Mouse (Mus musculus) left cerebral cortex, postnatal 25 days (tissue): Measurements from ENCODE around the gene Atp11c. TPM values are rescaled to one million over a fixed set of nuclear protein-coding genes. Genes with fewer than 3 reads are reported as not detected.
A peak's percentile ranks its signal among the peaks of the same experiment; 100 is the strongest.

Experiments used
- DNase-seq, 2 experiments: peaks; one replicate each; pipeline ENCODE4 v3.0.0; 2022; ENCODE audit warnings: low spot score in 2 of 2, mixed read lengths in 1 of 2
- intact Hi-C: fragments of 180-260 bp; cut with DNase I; formaldehyde crosslinking; loops from one replicate; pipeline ENCODE4 v1.15.1; 2025
- total RNA-seq, 2 experiments: library from RNA; stranded (reverse); gene quantifications; 2 replicates each; pipeline ENCODE4 v1.2.3; 2021

Atp11c gene
- 1 to 10 TPM; 7.7 to 8.8 TPM for total RNA-seq

DNA sequence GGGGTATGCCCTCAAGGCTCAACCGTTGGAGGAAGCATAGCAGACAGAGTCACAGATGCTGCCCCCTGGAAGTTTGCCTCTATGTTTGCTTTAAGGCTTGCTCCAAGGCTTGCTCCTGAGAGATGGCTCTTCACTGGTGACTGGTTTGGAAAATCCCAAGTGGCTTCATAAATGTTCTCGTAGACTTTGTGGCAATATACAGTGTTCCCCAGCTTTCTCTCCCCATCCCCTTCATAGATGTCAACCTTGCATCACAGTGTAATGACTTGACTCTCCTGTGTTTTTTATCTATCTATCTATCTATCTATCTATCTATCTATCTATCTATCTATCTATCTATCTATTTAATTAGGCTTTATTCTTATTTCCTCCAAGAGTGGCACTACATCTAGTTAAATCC lies at the start of gene Atp11c:
Gene Atp11c, minus strand, starts transcription at position 101 of the 400 bp plus-strand sequence.
- no peak for DNase-seq
- intact Hi-C loops = no loop called here

GRCm38 (mm10) chrX:60609202-60609601 lies 16.7 kb upstream of the Atp11c start:
- DNase-seq = peak; percentile 4 to 30
- intact Hi-C loops = loop anchor here (5.0 kb wide), 1 partner anchor 122 kb away; no protein-coding TSS in a partner anchor

GRCm38 (mm10) chrX:60570539-60570938 lies 22.0 kb downstream of the Atp11c start:
- DNase-seq = no peak
- intact Hi-C loops = no loop called here

- intact Hi-C loops = no loop called here
- DNase-seq = no peak
Measured at GRCm38 (mm10) chrX:60569047-60569446, 23.5 kb downstream of the Atp11c start.

GRCm38 (mm10) chrX:60555242-60555641 lies 37.3 kb downstream of the Atp11c start:
- intact Hi-C loops = no loop called here
- no peak for DNase-seq

GRCm38 (mm10) chrX:60547444-60548304 lies 44.8 kb downstream of the Atp11c start:
- intact Hi-C loops = loop anchor here (10.0 kb wide), 1 partner anchor 347 kb away; the partner anchor contains the start of gene Sox3
- DNase-seq = peak; percentile 13 to 23

DNA sequence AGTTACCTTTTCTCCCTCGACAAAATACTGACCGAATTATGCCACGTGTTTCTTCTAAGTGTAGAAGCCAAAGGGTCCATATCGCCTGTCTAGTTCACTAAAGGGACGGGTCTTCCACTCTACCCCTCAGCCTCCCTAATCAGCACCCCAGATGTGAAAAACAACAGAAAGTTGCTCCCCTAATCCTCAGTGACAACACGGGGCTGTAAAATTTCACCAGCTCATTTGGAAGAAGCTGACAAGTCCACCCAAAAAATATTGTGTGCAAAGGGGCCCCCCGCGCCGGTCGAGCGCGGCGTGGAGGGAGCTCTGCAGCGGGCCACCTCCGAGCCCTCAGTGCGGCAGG lies 45.4 kb downstream of the Atp11c start:
- intact Hi-C loops = loop anchor here (10.0 kb wide), 1 partner anchor 348 kb away; the partner anchor contains the start of gene Sox3
- DNase-seq = no peak

- intact Hi-C loops = loop anchor here (10.0 kb wide), 1 partner anchor 349 kb away; the partner anchor contains the start of gene Sox3
Measured at GRCm38 (mm10) chrX:60545906-60546305, 46.6 kb downstream of the Atp11c start.

GRCm38 (mm10) chrX:60545444-60545843 lies 47.1 kb downstream of the Atp11c start:
- no peak for DNase-seq
- intact Hi-C loops = loop anchor here (10.0 kb wide), 1 partner anchor 349 kb away; the partner anchor contains the start of gene Sox3

More at GRCm38 (mm10) chrX:60545906-60546305, 46.6 kb downstream of the Atp11c start:
- DNase-seq = no peak

GRCm38 (mm10) chrX:60544098-60544497 lies 48.4 kb downstream of the Atp11c start:
- no peak for DNase-seq
- intact Hi-C loops = loop anchor here (10.0 kb wide), 1 partner anchor 351 kb away; the partner anchor contains the start of gene Sox3

- intact Hi-C loops = loop anchor here (10.0 kb wide), 1 partner anchor 352 kb away; the partner anchor contains the start of gene Sox3
- DNase-seq = no peak
Measured at GRCm38 (mm10) chrX:60542901-60543300, 49.6 kb downstream of the Atp11c start.

DNA sequence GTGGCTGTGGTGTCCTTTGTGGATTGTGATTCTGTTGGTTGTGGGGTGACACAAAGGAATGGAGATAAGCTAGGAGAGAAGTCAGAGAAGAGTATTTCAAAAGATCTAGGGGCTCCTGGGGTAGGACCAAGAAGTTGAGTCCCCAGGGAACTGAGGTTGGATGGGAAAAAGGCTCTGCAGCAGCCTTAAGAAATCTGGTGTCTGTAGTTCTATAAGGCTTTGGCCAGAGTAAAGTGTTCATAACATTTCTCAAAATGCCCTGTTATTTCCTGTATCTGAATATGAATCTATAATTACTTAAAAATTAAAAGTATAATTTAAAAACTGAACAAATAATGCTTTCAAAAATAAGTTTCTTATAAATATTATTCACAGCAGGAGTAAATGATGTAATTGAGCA lies 53.3 kb downstream of the Atp11c start, which contains the start of gene Gm7073:
Gene Gm7073, minus strand, starts transcription at position 101 of the 400 bp plus-strand sequence.
- DNase-seq = no peak
- intact Hi-C loops = no loop called here

DNA sequence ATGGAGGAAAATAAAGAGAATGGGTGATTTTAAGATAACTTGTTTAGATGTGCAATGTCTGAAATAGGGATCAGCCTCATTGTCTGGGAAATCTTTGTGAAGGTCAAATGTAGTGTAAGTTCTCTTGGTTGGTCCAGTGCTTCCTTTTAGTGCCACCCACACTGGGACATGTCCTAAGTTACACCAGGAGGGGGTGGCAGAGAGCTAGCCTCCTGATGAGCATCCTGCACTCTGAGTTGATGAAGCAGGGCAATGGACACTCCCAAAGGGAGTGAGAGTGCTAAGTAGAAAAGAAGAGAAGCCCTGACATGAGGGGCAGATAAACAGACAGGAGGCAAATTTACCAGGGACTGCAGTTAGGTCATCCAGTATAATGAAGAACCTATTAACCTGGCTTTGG lies 88.5 kb downstream of the Atp11c start:
- intact Hi-C loops = no loop called here
- DNase-seq = peak in 1 of 2 experiments; percentile 15

GRCm38 (mm10) chrX:60497750-60498149 lies 94.7 kb downstream of the Atp11c start:
- DNase-seq = no peak
- intact Hi-C loops = no loop called here

- no peak for DNase-seq
- intact Hi-C loops = no loop called here
Measured at GRCm38 (mm10) chrX:60495308-60495707, 97.2 kb downstream of the Atp11c start.

DNA sequence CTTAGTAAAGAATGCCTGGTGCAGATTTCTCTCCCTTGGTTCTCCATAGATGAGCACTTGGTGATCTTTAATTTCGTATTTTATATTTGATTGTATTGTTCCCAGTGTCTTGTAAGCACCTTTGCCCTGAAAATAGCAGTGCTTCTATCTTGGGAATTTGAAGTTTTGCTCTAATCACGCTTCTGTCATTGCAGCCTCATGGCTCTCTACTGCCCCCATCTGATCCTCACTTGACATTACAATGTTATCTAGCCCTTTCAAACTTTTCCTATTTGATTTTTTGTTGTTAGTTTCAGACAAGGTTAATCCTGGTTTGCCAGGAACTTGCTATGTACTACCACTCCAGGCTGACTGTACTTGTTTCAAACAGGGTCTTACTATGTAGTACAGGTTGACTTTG lies 128.7 kb downstream of the Atp11c start:
- intact Hi-C loops = loop anchor here (10.0 kb wide), 2 partner anchors 449 to 1279 kb away; no protein-coding TSS in a partner anchor
- peak in 1 of 2 experiments; percentile 11 for DNase-seq

DNA sequence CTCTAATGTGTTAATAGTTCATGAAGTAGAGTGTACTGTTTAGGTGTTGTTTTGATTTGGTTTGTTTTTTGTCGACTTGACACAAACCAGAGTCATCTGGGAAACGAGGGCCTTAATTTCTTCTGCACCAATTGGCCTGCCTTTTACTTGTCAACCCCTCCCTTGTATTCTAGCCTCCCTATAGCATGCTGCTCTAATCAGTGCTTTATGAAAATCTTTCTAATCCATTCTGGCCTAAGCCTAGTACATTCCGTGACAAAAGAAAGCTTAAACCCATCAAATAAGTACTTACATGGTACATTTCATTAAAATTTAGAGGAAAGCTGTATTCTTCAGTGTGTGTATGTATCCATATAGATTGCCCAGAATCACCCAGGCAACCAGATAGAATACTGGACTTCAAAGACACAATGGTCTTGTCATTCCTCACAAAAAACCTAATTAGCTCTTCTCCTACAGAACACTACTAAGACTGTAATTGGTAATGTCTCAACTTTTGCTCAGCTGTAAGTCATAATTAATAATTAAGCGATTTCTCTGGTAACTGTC lies 177.9 kb downstream of the Atp11c start:
- intact Hi-C loops = no loop called here
- no peak for DNase-seq

DNA sequence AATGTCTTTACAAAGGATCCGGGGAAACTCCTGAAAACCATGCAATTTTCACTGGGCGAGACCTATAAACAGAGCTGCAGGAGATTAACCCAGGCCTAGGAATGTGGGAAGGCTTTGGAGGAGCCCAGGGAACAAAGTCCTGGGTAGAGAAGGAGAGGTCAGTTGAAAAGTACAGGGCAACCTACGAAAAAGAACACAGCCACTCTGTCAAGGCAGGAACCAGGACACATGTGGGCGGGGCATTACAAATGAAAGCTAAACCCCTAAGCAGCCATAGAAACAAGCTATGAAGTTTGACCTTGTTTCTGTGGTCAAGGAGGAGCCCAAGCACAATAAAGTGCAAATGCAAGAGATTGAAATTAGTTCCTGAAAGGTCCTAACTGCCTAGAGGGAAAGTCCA lies 186.8 kb downstream of the Atp11c start:
- intact Hi-C loops = loop anchor here (2.0 to 10.0 kb wide), 2 partner anchors 393 to 1221 kb away; no protein-coding TSS in a partner anchor
- DNase-seq = no peak

DNA sequence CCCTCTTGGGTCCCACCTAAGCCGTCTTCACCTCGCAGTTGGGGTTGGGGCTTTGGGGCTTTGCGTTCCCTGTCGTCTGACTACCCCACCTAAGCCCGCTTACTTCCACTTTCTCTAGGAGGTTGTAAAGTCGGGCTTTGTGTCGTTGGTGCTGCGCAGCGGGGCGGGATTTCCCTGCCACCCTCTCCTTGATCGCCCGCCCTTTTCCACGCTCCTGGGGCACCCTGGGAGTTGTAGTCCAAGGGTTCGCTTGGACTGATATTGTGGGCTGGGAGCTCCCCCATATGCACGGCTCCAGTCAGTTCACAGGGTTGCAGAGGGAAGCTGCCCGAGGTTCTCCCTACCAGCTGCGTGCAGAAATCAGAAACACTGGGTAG lies 187.8 kb downstream of the Atp11c start:
- peak; percentile 80 to 91 for DNase-seq
- intact Hi-C loops = loop anchor here (2.0 to 10.0 kb wide), 3 partner anchors 392 to 1220 kb away; partner anchors contain the start of gene Fgf13
